Mouse (Mus musculus) spleen, adult 2 months (tissue): Measurements from ENCODE around the gene Aida. TPM values are rescaled to one million over a fixed set of nuclear protein-coding genes. Genes with fewer than 3 reads are reported as not detected.
"Not testable (repeated sequence)": the region's sequence is repeated elsewhere in the genome, so short reads cannot be mapped to it uniquely, and the experiment has no call there.

Experiments
- DNase-seq, 2 experiments: peaks; one replicate each; pipeline versions ENCODE4 v3.0.0 to v3.0.0-alpha.2; 2012 to 2021; ENCODE audit warnings: low spot score in 2 of 2, low read depth in 1 of 2
- H3K27ac ChIP-seq: fragments of 200-500 bp; 2 replicates; pipeline ENCODE4 v1.5.1; 2012; ENCODE audit warnings: low read length, inconsistent platforms; ENCODE audit not compliant: insufficient read depth
- H3K27me3 ChIP-seq: fragments of 200-500 bp; 2 replicates; pipeline ENCODE4 v1.6.1; 2012; ENCODE audit warnings: mild to moderate bottlenecking, moderate library complexity, low read length, inconsistent platforms; ENCODE audit not compliant: control insufficient read depth, insufficient read depth
- H3K36me3 ChIP-seq: fragments of 200-500 bp; 2 replicates; pipeline ENCODE4 v1.6.1; 2012; ENCODE audit warnings: mild to moderate bottlenecking, low read length, inconsistent platforms; ENCODE audit not compliant: control insufficient read depth, insufficient read depth
- H3K4me1 ChIP-seq: fragments of 200-500 bp; 2 replicates; pipeline ENCODE4 v1.6.1; 2011; ENCODE audit warnings: inconsistent platforms; ENCODE audit not compliant: control insufficient read depth, insufficient read depth, insufficient read length
- H3K4me3 ChIP-seq: fragments of 200-500 bp; 2 replicates; pipeline ENCODE4 v1.5.1; 2011; ENCODE audit warnings: mild to moderate bottlenecking, inconsistent platforms; ENCODE audit not compliant: insufficient read depth, insufficient read length; ENCODE audit errors: extremely low read depth
- CTCF ChIP-seq: fragments of 200-500 bp; IDR thresholded peaks from 2 replicates; pipeline ENCODE4 v1.5.1; 2011; ENCODE audit warnings: mild to moderate bottlenecking, inconsistent platforms; ENCODE audit not compliant: insufficient read depth, insufficient read length, insufficient replicate concordance; ENCODE audit errors: extremely low read depth
- POLR2A ChIP-seq: fragments of 200-500 bp; IDR thresholded peaks from 2 replicates; pipeline ENCODE4 v1.6.1; 2011; ENCODE audit warnings: low read depth, low read length, inconsistent platforms
- WGBS: fragments of 180-500 bp; shearing (Covaris S2); methylation state at CpG from one replicate; pipeline ENCODE4 v1.1.7; 2018; 5-methylcytosine and 5-hydroxymethylcytosine counted together
- polyA plus RNA-seq: library from polyadenylated mRNA; depleted of rRNA; stranded (reverse); fragments of >200 nt; gene quantifications from 2 replicates; pipeline ENCODE4 v1.2.3, GENCODE M21; 2012

The Aida gene
- polyA plus RNA-seq, 1 experiment: 13.6 TPM

- peak; percentile 28 to 30 for DNase-seq
- peak overlapping the region; percentile 95 for H3K4me3 ChIP-seq
- WGBS: under 1% methylated on average over 30 of the region's 30 CpGs
These were observed 1.1 kb downstream of the Aida start for GRCm38 (mm10) chr1:183297473-183297885.

GRCm38 (mm10) chr1:183297886-183298489 is 1.6 kb downstream of the Aida start:
- Histone ChIP-seq H3K4me1 (no peaks in the 10 kb centered on the region), H3K27me3 (no peaks in the 10 kb centered on the region), H3K4me3 (peak overlapping the region; percentile 95), H3K27ac (peak overlapping the region; percentile 91), H3K36me3 (peaks cover 7% of the 10 kb centered on the region)
- TF ChIP-seq POLR2A (peak; percentile 18), CTCF (no peak)
- under 1% methylated on average over 20 of the region's 20 CpGs for WGBS
- DNase-seq: peak; percentile 43 to 72

More at GRCm38 (mm10) chr1:183297473-183297885, 1.1 kb downstream of the Aida start:
- Histone ChIP-seq H3K36me3 (peaks cover 11% of the 10 kb centered on the region), H3K27ac (peak overlapping the region; percentile 91), H3K4me1 (no peaks in the 10 kb centered on the region), H3K27me3 (no peaks in the 10 kb centered on the region)
- TF ChIP-seq POLR2A (no peak), CTCF (no peak)

- WGBS: 86% methylated on average over 6 of the region's 6 CpGs
- Histone ChIP-seq H3K4me3 (no peak overlapping the region), H3K4me1 (no peaks in the 10 kb centered on the region), H3K36me3 (no peaks in the 10 kb centered on the region), H3K27ac (no peak overlapping the region), H3K27me3 (no peaks in the 10 kb centered on the region)
- DNase-seq: peak; percentile 89 to 91
- TF ChIP-seq CTCF (no peak), POLR2A (no peak)
These were observed 2.8 kb downstream of the Aida start for GRCm38 (mm10) chr1:183299161-183299560.

GRCm38 (mm10) chr1:183307555-183307954 is 11.2 kb downstream of the Aida start:
- H3K36me3 ChIP-seq: peaks cover 18% of the 10 kb centered on the region
- no peak overlapping the region for H3K27ac ChIP-seq
- DNase-seq: no peak
- TF ChIP-seq POLR2A (no peak), CTCF (no peak)
- H3K4me1 ChIP-seq: no peaks in the 10 kb centered on the region
- no peak overlapping the region for H3K4me3 ChIP-seq
- H3K27me3 ChIP-seq: no peaks in the 10 kb centered on the region
- 77% methylated on average over 3 of the region's 3 CpGs for WGBS

GRCm38 (mm10) chr1:183308476-183308875 is 12.1 kb downstream of the Aida start:
- Histone ChIP-seq H3K36me3 (peaks cover 20% of the 10 kb centered on the region), H3K4me3 (no peak overlapping the region), H3K27me3 (no peaks in the 10 kb centered on the region), H3K4me1 (no peaks in the 10 kb centered on the region), H3K27ac (no peak overlapping the region)
- WGBS: 98% methylated on average over 1 of the region's 1 CpGs
- DNase-seq: no peak
- no peak for TF ChIP-seq POLR2A
- TF ChIP-seq CTCF: no peak

GRCm38 (mm10) chr1:183309601-183310000 is 13.2 kb downstream of the Aida start:
- not testable (repeated sequence) for DNase-seq, H3K4me1 ChIP-seq, H3K27me3 ChIP-seq, H3K27ac ChIP-seq, H3K4me3 ChIP-seq
- H3K36me3 ChIP-seq: peaks cover 26% of the 10 kb centered on the region
- 92% methylated on average over 2 of the region's 2 CpGs for WGBS

GRCm38 (mm10) chr1:183312076-183312475 is 15.7 kb downstream of the Aida start:
- no peaks in the 10 kb centered on the region for H3K4me1 ChIP-seq
- no peaks in the 10 kb centered on the region for H3K27me3 ChIP-seq
- DNase-seq: no peak
- H3K27ac ChIP-seq: no peak overlapping the region
- no peak overlapping the region for H3K4me3 ChIP-seq
- WGBS: 96% methylated on average over 2 of the region's 2 CpGs
- TF ChIP-seq CTCF: no peak
- TF ChIP-seq POLR2A: no peak
- H3K36me3 ChIP-seq: peaks cover 37% of the 10 kb centered on the region
